Mouse (Mus musculus) thymus, postnatal 10 days (tissue): ENCODE data around the gene Ier5l.

Experiments
- DNase-seq, 2 experiments: peaks; one replicate each; pipeline ENCODE4 v3.0.0; 2021; ENCODE audit warnings: low spot score in 2 of 2

Ier5l gene

DNA sequence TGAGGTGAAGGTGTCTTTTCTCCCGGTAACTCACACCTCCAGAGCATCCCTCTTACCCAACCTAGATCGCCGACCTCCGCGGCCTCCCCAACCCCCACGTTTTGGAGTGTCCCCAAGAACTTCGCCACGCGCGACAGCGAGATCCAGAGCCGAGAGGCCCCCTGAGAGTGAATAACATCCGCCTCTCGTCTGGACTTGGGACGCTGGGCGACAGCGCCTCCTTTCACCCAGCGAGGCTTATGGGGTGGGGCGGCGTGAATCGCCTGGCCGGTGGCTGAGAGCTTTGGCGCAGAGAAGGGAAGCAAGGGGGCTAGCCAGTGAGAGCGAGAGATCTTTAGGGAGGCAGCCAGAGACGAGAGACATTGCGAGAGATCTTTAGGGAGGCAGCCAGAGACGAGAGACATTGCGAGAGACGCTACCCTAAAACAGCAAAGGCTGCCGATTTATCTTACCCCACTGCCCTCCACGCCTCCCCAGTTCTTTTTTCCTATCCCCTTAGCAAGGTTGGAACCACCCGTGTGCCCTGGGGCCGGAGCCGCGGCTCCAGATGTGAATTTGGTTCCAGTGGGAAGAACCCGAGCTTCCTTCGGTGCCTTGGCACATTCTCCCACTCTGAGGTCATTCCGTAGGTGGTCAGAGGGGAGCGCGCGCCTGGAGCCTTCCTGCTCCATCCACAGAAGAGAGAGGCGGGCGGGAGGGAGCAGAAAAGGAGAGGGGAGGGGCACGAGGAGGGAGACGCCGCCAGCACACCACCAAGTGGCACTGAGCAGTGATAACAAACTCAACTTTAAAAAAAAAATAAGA, 3.7 kb downstream of the Ier5l start:
- peak in 1 of 2 experiments; percentile 25 for DNase-seq

DNA sequence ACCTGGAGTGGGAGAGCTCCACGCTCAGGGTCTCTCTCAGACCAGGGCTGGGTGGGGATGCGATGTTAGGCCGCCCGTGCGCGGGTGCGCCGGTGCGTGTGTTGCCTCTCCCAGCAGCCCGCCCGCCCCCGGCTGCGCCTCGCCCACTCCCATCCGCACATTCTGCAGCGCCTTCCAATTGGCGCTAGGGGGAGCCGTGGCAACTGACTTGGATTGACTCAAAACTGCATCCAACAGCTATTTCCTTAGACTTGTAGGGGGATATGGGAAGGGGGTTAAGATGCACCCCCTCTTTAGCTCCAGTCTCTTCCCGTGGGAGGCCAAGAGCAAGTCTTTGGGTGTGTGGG, 4.2 kb downstream of the Ier5l start:
- peak; percentile 22 to 73 for DNase-seq

DNA sequence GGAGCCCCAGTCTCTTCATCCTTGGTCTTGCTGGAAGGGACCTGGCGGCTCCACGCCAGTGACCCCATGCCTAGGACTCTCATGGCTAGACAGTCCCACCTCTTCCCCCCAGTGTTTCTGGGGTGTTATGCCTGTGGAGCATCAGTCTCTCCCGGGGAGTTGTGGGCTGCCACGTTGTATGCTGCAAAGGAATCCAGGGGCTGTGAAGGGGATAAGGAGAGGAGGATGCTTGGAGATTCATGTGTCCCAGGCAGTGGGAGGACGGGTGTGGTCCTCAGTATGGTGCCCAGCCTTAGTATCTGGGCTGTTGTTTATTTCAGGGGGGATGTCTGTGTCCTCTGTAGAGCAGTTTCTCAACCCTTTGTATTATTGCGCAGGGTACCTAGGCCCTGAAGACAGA, 5.0 kb downstream of the Ier5l start:
- DNase-seq, result no peak

DNA sequence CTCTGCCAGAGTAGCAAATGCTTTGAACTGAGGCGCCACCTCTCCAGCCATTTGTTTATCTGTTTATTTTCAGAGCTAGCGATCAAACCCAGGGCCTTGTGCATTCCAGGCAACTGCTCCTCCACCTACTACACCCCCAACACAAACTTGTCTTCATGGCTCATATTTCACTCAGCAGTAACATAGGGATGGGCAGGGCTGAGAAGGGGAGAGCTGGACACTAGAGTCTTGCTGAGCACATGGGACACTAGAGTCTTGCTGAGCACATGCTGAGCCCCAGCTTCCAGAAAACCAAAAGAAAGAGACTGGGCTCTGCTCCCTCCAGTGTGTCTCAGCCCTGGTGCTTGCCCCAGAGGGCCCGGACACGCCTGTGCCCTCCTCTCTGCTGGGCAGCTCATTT, 7.2 kb downstream of the Ier5l start:
- no peak for DNase-seq

DNA sequence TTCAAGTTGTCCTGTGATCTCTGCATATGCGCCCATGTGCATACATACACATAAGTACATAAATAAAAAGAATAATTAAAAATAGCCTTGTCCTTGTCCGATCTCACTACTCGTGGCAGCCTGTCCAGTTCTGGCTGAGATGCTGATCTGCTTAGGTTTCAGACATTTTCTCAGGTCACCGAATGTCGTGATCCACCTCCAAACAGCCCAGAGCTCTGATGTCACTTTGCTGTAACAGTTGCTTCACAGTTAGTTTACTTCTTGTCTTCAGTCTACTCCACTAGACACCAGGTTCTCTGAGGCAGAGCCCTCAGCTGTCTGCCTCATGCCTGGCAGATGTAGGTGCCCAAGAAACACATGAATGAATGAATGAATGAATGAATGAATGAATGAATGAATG, 9.6 kb downstream of the Ier5l start:
- DNase-seq, result no peak

DNA sequence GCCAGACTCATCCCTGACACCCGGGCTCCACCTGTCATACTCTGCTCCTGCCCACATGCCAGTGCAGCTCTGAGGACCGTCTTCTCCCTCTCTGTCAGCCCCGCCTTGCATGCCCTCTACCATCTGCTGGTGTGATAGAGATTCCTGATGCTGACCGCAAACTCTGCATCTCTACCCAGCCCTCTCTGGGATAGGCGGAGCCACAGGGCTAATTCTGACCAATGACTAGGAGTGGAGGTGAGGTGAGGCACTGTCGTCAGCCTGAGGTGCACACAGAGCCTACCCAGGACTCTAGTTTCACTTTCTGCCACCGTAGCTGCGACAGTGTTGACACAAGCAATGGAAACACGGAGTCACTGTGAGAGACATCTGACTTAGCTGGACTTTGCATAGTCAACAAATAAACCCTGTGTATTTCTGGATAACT, 10.1 kb downstream of the Ier5l start:
- peak; percentile 58 to 61 for DNase-seq

- DNase-seq, result no peak
Observed at GRCm38 (mm10) chr2:30463341-30463761, 10.7 kb downstream of the Ier5l start.

DNA sequence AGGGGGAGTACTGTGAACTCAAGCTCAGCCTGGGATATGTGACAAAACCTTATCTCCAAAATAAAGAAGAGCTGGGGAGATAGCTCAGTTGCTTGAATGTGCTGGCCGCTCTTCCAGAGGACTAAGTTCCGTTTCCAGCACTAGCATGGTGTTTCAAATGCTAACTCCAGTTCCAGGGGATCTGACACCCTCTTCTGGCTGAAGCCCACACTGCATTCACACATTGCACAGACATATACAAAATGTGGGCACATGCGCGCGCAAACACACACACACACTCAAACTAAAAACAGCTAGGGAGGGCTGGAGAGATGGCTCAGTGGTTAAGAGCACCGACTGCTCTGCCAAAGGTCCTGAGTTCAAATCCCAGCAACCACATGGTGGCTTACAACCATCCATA, 14.8 kb downstream of the Ier5l start:
- no peak for DNase-seq

DNA sequence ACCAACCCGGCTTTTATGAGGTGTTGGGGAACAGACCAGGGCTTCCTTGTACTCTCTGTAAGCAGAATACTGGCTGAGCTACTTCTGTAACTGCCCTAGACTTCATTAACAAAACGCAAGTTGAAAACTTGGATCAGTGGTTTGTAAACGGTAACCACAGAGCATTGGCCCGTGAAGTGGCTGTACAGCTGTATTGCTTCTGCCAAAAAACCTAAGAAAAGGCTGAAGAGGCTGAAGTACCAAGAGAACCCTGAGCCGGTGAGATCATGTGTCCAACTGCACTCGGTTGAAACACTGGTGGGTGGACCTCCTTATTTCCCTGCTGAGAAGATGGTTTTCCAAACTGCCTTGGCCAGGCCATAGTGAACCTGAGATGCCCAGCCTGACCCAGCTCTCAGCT, 15.7 kb downstream of the Ier5l start:
- no peak for DNase-seq

DNA sequence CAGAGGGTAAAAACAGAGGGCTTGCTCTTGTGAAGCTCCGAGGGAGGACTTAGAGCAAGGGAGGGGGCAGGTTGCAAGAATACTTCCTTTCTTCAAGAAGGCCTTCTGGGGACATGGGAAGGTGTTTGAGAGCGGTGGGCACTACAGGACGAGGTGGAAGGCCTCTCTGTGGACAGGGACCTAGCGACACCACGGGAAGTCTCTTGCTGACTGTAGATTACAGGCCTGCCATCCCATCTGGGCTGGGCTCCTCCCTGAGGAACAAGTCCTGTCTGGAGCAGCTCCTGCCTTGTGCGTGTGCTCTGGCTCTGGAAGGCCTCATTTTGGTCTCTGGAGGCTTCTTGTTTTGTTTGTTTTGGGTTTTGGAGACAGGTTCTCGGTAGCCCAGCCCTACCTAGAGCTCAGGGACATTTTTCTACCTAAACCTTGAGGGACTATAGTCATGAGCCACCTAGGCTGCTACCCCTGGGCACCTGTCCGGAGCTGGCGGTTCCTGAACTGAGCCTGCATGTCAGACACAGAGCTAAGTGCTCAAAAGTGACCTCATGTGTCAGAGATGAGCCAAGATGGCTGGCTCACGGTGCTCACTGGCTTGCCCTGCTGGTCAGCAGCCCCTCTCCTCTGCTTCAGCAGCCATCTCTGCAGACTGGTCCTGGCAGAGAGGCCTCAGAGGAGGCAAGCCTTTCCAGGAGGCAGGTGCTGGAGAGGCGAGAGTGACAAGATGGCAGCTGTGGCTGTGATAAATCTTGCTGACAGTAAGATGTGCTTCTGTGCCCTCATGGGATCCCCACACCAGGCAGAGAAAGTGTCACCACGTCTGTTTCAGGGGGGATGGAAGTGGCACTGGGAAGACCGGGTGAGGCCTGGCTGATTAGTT, 17.7 kb downstream of the Ier5l start:
- no peak for DNase-seq

GRCm38 (mm10) chr2:30454587-30454986, 19.4 kb downstream of the Ier5l start:
- no peak for DNase-seq

- DNase-seq, result no peak
Observed at GRCm38 (mm10) chr2:30453570-30453969, 20.4 kb downstream of the Ier5l start.

GRCm38 (mm10) chr2:30451525-30451924, 22.5 kb downstream of the Ier5l start:
- no peak for DNase-seq

GRCm38 (mm10) chr2:30450530-30450929, 23.5 kb downstream of the Ier5l start:
- DNase-seq, result no peak

DNA sequence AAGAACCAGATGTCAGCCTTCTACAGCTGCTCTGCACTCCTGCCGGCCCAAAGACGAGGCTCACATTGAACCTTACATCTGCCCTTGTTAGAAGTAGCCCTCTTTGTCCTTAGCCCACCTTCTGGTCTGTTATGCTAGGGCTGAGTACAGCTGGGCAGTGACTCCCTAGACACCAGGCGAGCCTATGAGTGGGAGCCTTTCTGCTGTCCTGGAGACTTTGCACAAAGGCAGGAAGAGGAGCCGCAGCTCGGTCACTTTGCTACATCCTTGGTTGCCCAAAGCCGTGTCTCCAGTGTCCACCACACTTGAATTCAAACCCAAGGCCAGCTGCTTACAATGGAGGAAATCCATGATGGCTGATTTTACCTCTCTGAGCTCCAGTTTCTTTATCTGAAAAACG, 25.6 kb downstream of the Ier5l start:
- no peak for DNase-seq

DNA sequence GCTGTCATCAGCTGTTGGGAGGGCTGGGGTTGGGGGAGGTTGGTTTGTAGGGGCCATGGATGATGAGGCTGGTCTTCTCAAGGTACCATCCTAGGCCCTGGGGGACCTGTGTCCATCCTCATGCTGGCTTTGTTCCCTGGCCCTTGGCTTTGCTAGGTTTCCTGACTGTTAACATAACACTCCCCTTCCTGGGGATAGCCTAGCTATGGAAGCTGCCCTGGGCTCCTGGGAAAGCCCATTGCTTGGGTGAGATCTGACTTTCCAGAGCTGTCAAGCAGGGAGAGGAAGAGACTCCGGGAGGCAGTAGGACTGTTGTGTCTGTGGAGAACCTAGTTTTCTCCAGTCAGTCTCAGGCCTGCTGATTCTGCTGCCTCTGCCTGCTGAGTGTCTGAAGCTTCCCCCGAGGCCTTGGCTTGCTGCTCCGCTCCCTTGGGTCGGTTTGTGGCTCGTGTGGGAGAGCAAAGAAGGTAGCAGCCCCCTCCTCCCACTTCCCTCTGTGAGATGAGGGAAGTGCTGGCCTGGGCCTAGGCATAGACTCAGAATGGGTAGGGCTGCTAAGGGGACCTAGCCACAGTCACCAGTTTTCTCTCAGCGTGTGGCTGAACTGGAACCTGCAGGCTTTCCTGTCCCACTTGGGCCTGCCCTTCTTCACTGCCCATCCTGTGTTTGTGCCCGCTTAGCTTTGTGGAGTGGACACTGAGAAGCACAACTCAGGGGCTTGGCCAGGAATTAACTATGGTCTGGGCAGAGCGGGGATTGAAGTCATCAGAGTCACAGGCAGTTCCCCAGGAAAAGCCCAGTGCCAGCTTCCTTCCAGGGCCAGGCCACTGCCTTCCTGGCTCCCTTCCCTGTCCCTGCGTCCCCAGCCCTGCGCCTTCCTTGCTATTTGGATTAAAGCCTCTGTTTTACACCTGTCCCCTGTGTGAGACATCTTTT, 26.9 kb downstream of the Ier5l start:
- no peak for DNase-seq

DNA sequence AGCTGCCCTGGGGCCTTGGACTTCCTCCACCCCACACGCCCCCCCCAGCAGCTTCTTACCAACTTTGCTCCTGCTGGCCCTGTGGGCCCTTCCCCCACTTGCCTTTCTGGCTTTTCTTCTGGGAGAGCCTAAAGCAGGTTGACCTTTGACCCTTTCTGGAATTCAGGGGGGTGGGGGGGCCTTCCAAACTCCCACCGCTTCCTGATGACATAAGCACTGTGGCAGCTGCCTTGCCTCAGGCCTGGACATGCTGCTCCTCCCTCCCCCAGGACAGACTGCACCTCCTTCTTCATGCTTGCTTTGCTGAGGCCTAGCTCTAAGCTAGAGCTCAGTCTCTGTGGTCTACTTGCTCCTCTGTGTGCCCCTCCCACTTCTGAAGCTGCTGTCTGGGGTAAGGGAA, 28.7 kb downstream of the Ier5l start:
- DNase-seq, result no peak

- no peak for DNase-seq
Observed at GRCm38 (mm10) chr2:30444450-30444849, 29.6 kb downstream of the Ier5l start.

GRCm38 (mm10) chr2:30444006-30444405, 30.0 kb downstream of the Ier5l start:
- DNase-seq, result no peak

DNA sequence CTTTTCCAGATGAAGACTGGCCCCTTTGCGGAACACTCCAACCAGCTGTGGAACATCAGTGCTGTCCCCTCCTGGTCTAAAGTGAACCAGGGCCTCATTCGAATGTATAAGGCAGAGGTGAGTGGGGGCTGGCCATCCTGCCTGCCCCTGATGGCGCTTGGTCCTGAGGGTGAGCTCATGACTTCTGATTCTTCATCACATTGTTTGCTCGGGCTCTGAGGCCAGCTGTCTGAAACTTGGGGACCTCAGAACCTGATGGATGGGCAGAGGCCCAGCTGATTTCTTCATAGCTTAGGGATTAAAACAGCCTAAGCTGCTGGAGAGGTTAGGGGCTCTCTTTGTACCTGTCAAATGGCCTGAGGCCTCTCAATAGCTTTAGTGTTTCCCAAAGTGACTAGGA, 30.7 kb downstream of the Ier5l start:
- DNase-seq, result no peak

- no peak for DNase-seq
Observed at GRCm38 (mm10) chr2:30442498-30442890, 31.5 kb downstream of the Ier5l start.
